Comparison of ENCODE assay signal across 28 mouse cellular contexts in the genomic region with DNA sequence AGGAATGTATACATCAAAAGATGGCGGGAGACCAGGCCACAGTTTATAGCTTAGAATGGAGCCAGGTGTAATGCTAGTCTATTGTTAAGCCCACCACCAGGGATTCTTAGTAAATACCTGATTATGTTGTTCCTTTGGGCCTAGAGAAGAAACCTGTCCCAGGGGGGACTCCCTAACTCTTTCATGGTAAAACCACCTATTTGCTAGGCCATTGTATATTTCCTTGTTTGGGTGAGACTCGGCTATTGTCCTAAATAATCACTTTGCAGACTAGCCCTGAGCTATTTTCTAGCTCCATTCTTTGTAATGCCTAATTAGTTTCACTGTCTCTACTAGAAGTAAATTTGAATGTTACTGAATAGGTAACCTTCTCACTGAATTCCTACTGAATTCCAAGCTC. TPM values are rescaled to one million over a fixed set of nuclear protein-coding genes. Genes with fewer than 3 reads are reported as not detected.
"Had no signal": no experiment of that assay in that cellular context is flagged by ENCODE, and none has a peak within 500 bp of the region (broad histone marks: within the 10 kb centered on the region; RNA-seq: fewer than 3 reads in every experiment).

No protein-coding gene starts in this region.

RNA-seq across cellular contexts. Expression of a gene that starts 9.7 kb away (rescaled TPM):
- polyA plus RNA-seq: inflammation-experienced regulatory T-cells, adult 6 months had no signal

RNA-seq across cellular contexts. Expression of a gene that starts 26.9 kb away (rescaled TPM):
- total RNA-seq: heart, postnatal 10 days; heart, postnatal 14 days; heart, postnatal 25 days; heart, postnatal 36 days; heart, postnatal 4 days; hematopoietic stem cell, adult 5-6 weeks; hindbrain, postnatal 0 days; layer of hippocampus, adult 18-20 months; layer of hippocampus, adult 2 months; layer of hippocampus, adult 8-10 months; layer of hippocampus, postnatal 10 days; layer of hippocampus, postnatal 14 days; layer of hippocampus, postnatal 25 days; layer of hippocampus, postnatal 36 days; left cerebral cortex, adult 18-20 months; left cerebral cortex, adult 2 months; left cerebral cortex, adult 8-10 months had no signal
- polyA plus RNA-seq: heart, embryonic 13.5 days; heart, embryonic 14.5 days; heart, embryonic 15.5 days; heart, postnatal 0 days; hindbrain, embryonic 10.5 days; hindbrain, embryonic 11.5 days; hindbrain, embryonic 12.5 days; hindbrain, embryonic 13.5 days; hindbrain, embryonic 14.5 days; hindbrain, embryonic 16.5 days; inflammation-experienced regulatory T-cells, adult 6 months had no signal

RNA-seq across cellular contexts. Expression of a gene that starts 52.4 kb away (rescaled TPM):
- total RNA-seq: hematopoietic stem cell, adult 5-6 weeks had no signal
- polyA plus RNA-seq: inflammation-experienced regulatory T-cells, adult 6 months had no signal
